Mouse (Mus musculus): ENCODE results near the gene Cpm.

GRCm38 (mm10) chr10:117644828-117645227, 15.5 kb downstream of the Cpm start:
- TF ChIP-seq CTCF (IDR thresholded peaks at IDR 0.05; ENCODE audit: low read depth): no peak
- no peak for TF ChIP-seq EP300 (IDR thresholded peaks at IDR 0.05; ENCODE audit: low read depth)

Data from liver, embryonic 14.5 days (tissue).